Mouse (Mus musculus): ENCODE measurements around the gene Fhl1.

DNA sequence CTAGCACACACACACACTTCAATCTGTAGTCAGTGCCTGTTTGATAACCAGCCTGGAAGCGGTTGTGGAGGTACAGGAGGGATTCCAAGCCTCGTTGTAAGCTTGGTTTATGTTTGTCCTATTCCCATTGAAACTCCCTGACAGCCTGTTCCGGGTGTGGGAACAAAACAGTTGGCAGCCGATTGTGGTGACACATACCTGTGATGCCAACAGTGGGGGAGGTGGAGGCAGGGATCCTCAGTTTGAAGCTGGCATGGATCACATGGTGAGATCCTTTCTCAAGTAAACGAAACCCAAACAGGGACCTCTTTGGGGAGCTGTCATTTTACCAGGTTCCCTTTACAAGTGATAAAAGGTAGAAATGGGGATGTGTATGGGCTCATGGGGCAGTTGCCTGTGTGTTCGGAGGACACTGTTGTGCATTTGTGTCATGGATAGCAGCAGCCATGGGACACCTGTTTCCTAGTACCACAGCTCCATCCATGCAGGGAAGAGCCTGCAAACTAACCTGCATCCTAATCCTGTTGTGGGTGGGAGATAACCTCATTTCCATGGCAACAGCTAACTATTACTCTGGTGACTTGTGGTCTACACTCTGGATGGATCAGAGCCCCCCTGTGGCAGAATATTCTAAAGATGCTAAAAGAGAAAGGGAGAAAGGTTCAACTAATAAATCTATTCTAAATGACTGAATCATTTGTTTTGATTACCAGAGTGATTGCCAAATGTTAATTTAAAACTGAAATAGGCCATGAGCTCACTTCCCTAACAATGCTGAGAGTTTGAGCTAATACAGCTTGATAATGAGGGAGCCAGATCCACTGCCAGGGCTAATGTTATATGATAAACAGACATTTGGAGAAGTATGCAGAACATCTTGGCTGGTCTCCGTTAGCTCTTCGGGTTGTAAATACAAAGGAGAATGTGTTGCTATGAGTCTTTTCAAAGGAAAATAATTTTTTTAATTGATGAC, 22.0 kb downstream of the Fhl1 start:
- TF ChIP-seq CTCF (IDR thresholded peaks at IDR 0.05) (no peak), EP300 (IDR thresholded peaks at IDR 0.05) (no peak)

All from lung, postnatal 0 days (tissue).